Mouse (Mus musculus): ENCODE data around the gene Ascl3. TPM values are rescaled to one million over a fixed set of nuclear protein-coding genes. Genes with fewer than 3 reads are reported as not detected.

The Ascl3 gene
- polyA plus RNA-seq, 1 experiment from 2014 or later = not detected

DNA sequence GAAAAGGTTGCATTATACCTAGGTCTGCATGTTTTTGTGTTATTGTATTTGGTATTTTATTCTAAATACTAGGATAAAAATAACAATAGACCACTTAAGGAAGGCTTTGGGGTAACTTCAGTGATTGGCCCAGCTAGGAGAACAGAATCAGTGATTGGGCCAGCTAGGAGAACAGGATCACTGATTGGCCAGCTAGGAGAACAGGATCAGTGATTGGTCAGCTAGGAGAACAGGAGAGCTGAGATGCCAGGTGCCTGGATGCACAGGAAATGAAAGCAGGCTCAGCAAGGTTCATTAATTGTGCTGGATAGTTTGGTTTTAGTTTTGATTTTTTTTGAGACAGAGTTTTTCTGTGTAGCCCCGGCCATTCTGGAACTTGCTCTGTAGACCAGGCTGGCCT is 50.6 kb downstream of the Ascl3 start:
- Histone ChIP-seq H3K4me3 (no peak overlapping the region), H3K4me1 (no peaks in the 10 kb centered on the region), H3K4me2 (no peak overlapping the region), H3K27me3 (no peaks in the 10 kb centered on the region), H3K9ac (no peak overlapping the region), H3K36me3 (ENCODE audit: poor library complexity, severe bottlenecking) (no peaks in the 10 kb centered on the region), H3K9me3 (replicated peaks) (no peaks in the 10 kb centered on the region), H3K27ac (no peak overlapping the region)
- ATAC-seq = no peak
- 95% methylated on average over 1 of the region's 1 CpGs for WGBS

DNA sequence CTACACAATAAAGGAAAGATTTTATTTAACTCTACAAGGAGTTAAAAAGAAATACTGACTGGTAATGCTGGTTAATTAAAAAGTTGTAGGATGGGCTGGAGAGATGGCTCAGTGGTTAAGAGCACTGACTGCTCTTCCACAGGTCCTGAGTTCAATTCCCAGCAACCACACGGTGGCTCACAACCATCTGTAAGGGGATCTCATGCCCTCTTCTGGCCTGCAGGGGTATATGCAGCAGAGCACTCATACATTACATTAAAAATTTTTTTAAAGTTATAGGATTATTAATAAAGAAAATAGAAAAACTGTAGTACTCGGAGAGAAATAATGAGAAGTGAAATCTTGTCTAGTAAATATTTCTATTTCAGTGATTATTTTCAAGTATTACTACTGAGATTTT is 51.2 kb downstream of the Ascl3 start:
- H3K4me2 ChIP-seq = no peak overlapping the region
- 96% methylated on average over 2 of the region's 2 CpGs for WGBS
- H3K4me3 ChIP-seq = no peak overlapping the region
- no peaks in the 10 kb centered on the region for H3K27me3 ChIP-seq
- H3K9ac ChIP-seq = no peak overlapping the region
- no peak overlapping the region for H3K27ac ChIP-seq
- H3K9me3 ChIP-seq (replicated peaks) = no peaks in the 10 kb centered on the region
- ATAC-seq = no peak
- no peaks in the 10 kb centered on the region for H3K36me3 ChIP-seq (ENCODE audit: poor library complexity, severe bottlenecking)
- no peaks in the 10 kb centered on the region for H3K4me1 ChIP-seq

Other genes starting within 250 kb of the Ascl3 start
- gene Trim66, start 223.6 kb downstream of the Ascl3 start, polyA plus RNA-seq (2015; fragmentation: Nextera tagmentation; extraction: Ambion mirVana) = 0.34 and 0.46 TPM in 2 replicates
- gene Rpl27a, start 212.6 kb downstream of the Ascl3 start, polyA plus RNA-seq (2015; fragmentation: Nextera tagmentation; extraction: Ambion mirVana) = 106 TPM in 2 replicates
- 12.0 and 13.0 TPM in 2 replicates for gene St5, start 28.1 kb downstream of the Ascl3 start, polyA plus RNA-seq (2015; fragmentation: Nextera tagmentation; extraction: Ambion mirVana)
- gene Akip1, start 28.0 kb downstream of the Ascl3 start, polyA plus RNA-seq (2015; fragmentation: Nextera tagmentation; extraction: Ambion mirVana) = 17.0 and 18.1 TPM in 2 replicates
- 0.31 and 0.37 TPM in 2 replicates for gene BC051019, start 7.9 kb downstream of the Ascl3 start, polyA plus RNA-seq (2015; fragmentation: Nextera tagmentation; extraction: Ambion mirVana)
- 62.8 and 67.0 TPM in 2 replicates for gene Tmem9b, start 21.1 kb upstream of the Ascl3 start, polyA plus RNA-seq (2015; fragmentation: Nextera tagmentation; extraction: Ambion mirVana)
- gene Nrip3, start 50.3 kb upstream of the Ascl3 start, polyA plus RNA-seq (2015; fragmentation: Nextera tagmentation; extraction: Ambion mirVana) = 2.7 TPM in 2 replicates
- 0.77 and 0.79 TPM in 2 replicates for gene Scube2, start 134.0 kb upstream of the Ascl3 start, polyA plus RNA-seq (2015; fragmentation: Nextera tagmentation; extraction: Ambion mirVana)
- 47.9 and 49.3 TPM in 2 replicates for gene Dennd5a, start 228.7 kb upstream of the Ascl3 start, polyA plus RNA-seq (2015; fragmentation: Nextera tagmentation; extraction: Ambion mirVana)

Data from forebrain, embryonic 13.5 days (tissue).